Mouse (Mus musculus) liver, postnatal 0 days (tissue): ENCODE measurements around the gene Cyp1a1. TPM values are rescaled to one million over a fixed set of nuclear protein-coding genes. Genes with fewer than 3 reads are reported as not detected.

ENCODE experiments used
- ATAC-seq: fragments of 200-750 bp; cut with Nextera tagmentation; 2 replicates; pipeline ENCODE4 v1.8.0; 2017; ENCODE audit warnings: mild to moderate bottlenecking, moderate library complexity
- DNase-seq: peaks from one replicate; pipeline ENCODE4 v3.0.0-alpha.2; 2016
- H3K27ac ChIP-seq: fragments of 300-500 bp; sonication (generic); 2 replicates; pipeline ENCODE4 v1.5.1; 2014; ENCODE audit warnings: antibody characterized with exemption, moderate library complexity, mild to moderate bottlenecking, low read depth
- H3K27me3 ChIP-seq: fragments of 300-500 bp; sonication (generic); 2 replicates; pipeline ENCODE4 v1.6.1; 2014; ENCODE audit warnings: low read length, control low read depth, mixed read lengths; ENCODE audit not compliant: insufficient read depth
- H3K36me3 ChIP-seq: fragments of 300-500 bp; sonication (generic); replicated peaks from 2 replicates; pipeline ENCODE4 v1.6.1; 2014; ENCODE audit warnings: mild to moderate bottlenecking, control low read depth, low read length, moderate library complexity, mixed read lengths; ENCODE audit not compliant: insufficient read depth
- H3K4me1 ChIP-seq: fragments of 300-500 bp; sonication (generic); 2 replicates; pipeline ENCODE4 v1.6.1; 2014; ENCODE audit warnings: antibody characterized with exemption, mild to moderate bottlenecking, control low read depth; ENCODE audit not compliant: insufficient read depth
- H3K4me2 ChIP-seq: fragments of 300-500 bp; sonication (generic); 2 replicates; pipeline ENCODE4 v1.6.1; 2014; ENCODE audit warnings: low read depth, mild to moderate bottlenecking, low read length, moderate library complexity, mixed read lengths
- H3K4me3 ChIP-seq: fragments of 300-500 bp; sonication (generic); 2 replicates; pipeline ENCODE4 v1.5.1; 2014; ENCODE audit warnings: low read depth, low read length
- H3K9ac ChIP-seq: fragments of 300-500 bp; sonication (generic); replicated peaks from 2 replicates; pipeline ENCODE4 v1.6.1; 2014; ENCODE audit warnings: mild to moderate bottlenecking, moderate library complexity
- H3K9me3 ChIP-seq: fragments of 300-500 bp; sonication (generic); 2 replicates; pipeline ENCODE4 v1.6.1; 2016; ENCODE audit warnings: mild to moderate bottlenecking, control low read depth, low read length, mixed read lengths
- CTCF ChIP-seq: sonication (generic); IDR thresholded peaks from 2 replicates; pipeline ENCODE4 v1.5.1; 2016; ENCODE audit warnings: antibody characterized with exemption, low read depth
- EP300 ChIP-seq: IDR thresholded peaks from 2 replicates; pipeline ENCODE4 v1.6.1; 2016; ENCODE audit warnings: antibody characterized with exemption, low read depth, mild to moderate bottlenecking
- WGBS: fragments of 180-500 bp; shearing (Covaris S2); extraction: QIAGEN DNeasy Blood & Tissue Kit; methylation state at CpG from one replicate; pipeline ENCODE4 v1.1.7; 2014; ENCODE audit not compliant: insufficient replicate concordance; 5-methylcytosine and 5-hydroxymethylcytosine counted together
- polyA plus RNA-seq: library from polyadenylated mRNA; unstranded; fragments of >200 nt; fragmentation: Nextera tagmentation; extraction: Ambion mirVana; gene quantifications from 2 replicates; pipeline ENCODE4 v1.2.1, GENCODE M21; 2015

The Cyp1a1 gene
- polyA plus RNA-seq, 1 experiment from 2014 or later, result 2.2 TPM

GRCm38 (mm10) chr9:57653283-57653682 is 34.4 kb upstream of the Cyp1a1 start, which contains the start of gene Csk:
Csk (minus strand) TSS chr9:57653631.
- DNase-seq (no peak), ATAC-seq (no peak)
- no peak for TF ChIP-seq EP300
- no peak for TF ChIP-seq CTCF
- no peak within 1 kb of the TSS for H3K9ac ChIP-seq
- H3K36me3 ChIP-seq, result no peaks in the 10 kb centered on the region
- H3K4me2 ChIP-seq, result no peak within 1 kb of the TSS
- H3K4me3 ChIP-seq, result no peak within 1 kb of the TSS
- H3K27ac ChIP-seq, result peak within 1 kb of the TSS; percentile 64; the same call in 1 of the 2 replicates
- 69% methylated on average over 5 of the region's 5 CpGs for whole genome bisulfite sequencing
- H3K9me3 ChIP-seq, result no peaks in the 10 kb centered on the region
- H3K4me1 ChIP-seq, result peaks cover 24% of the 10 kb centered on the region
- H3K27me3 ChIP-seq, result no peaks in the 10 kb centered on the region

DNA sequence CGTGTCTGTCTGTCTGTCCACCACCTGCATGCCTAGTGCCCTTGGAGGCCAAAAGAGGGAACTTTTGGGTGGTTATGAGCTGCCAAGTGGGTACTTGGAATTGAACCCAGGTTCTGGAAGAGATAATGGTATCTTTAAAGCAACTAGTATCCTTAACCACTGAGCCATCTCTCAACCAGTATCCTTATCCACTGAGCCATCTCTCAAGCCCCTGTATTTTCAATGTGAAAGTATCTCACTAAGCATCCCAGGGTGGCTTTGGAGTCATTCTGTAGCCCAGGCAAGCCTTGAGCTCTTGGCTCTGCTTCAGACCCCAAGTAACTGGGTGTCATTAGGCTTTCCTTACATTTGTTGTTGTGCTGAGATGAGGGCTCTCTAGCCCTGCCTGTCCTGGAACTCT is 32.8 kb upstream of the Cyp1a1 start:
- H3K36me3 ChIP-seq, result no peaks in the 10 kb centered on the region
- no peaks in the 10 kb centered on the region for H3K27me3 ChIP-seq
- no peak overlapping the region for H3K4me2 ChIP-seq
- DNase-seq (no peak), ATAC-seq (no peak)
- H3K4me1 ChIP-seq, result peaks cover 19% of the 10 kb centered on the region
- WGBS, result 88% methylated on average over 1 of the region's 1 CpGs
- no peak overlapping the region for H3K4me3 ChIP-seq
- H3K27ac ChIP-seq, result no peak overlapping the region
- no peaks in the 10 kb centered on the region for H3K9me3 ChIP-seq
- no peak overlapping the region for H3K9ac ChIP-seq
- TF ChIP-seq EP300, result no peak

- WGBS, result 4% methylated on average over 11 of the region's 11 CpGs
Measured at GRCm38 (mm10) chr9:57655749-57656148, 32.0 kb upstream of the Cyp1a1 start.

GRCm38 (mm10) chr9:57656631-57657350 is 30.9 kb upstream of the Cyp1a1 start:
- no peak for ATAC-seq
- Histone ChIP-seq H3K4me2 (no peak overlapping the region), H3K27me3 (no peaks in the 10 kb centered on the region), H3K4me3 (no peak overlapping the region), H3K36me3 (no peaks in the 10 kb centered on the region), H3K27ac (no peak overlapping the region), H3K4me1 (peaks cover 7% of the 10 kb centered on the region), H3K9me3 (no peaks in the 10 kb centered on the region), H3K9ac (no peak overlapping the region)
- no peak for TF ChIP-seq CTCF
- no peak for TF ChIP-seq EP300
- 81% methylated on average over 19 of the region's 19 CpGs for WGBS
- no peak for DNase-seq

More at GRCm38 (mm10) chr9:57655749-57656148, 32.0 kb upstream of the Cyp1a1 start:
- peaks cover 14% of the 10 kb centered on the region for H3K4me1 ChIP-seq
- no peaks in the 10 kb centered on the region for H3K27me3 ChIP-seq
- ATAC-seq (peak; percentile 69), DNase-seq (peak; percentile 95)
- peak overlapping the region; percentile 14; the same call in 1 of the 2 replicates for H3K4me2 ChIP-seq
- no peak overlapping the region for H3K27ac ChIP-seq
- no peak overlapping the region for H3K9ac ChIP-seq
- no peak for TF ChIP-seq EP300
- TF ChIP-seq CTCF, result peak; percentile 98
- H3K4me3 ChIP-seq, result no peak overlapping the region
- H3K36me3 ChIP-seq, result no peaks in the 10 kb centered on the region
- H3K9me3 ChIP-seq, result no peaks in the 10 kb centered on the region

GRCm38 (mm10) chr9:57657843-57658242 is 29.9 kb upstream of the Cyp1a1 start:
- WGBS, result 51% methylated on average over 4 of the region's 4 CpGs
- peak; percentile 19; the same call in 1 of the 2 replicates for TF ChIP-seq CTCF
- TF ChIP-seq EP300, result no peak
- no peaks in the 10 kb centered on the region for H3K27me3 ChIP-seq
- no peak for ATAC-seq
- H3K9me3 ChIP-seq, result no peaks in the 10 kb centered on the region
- H3K27ac ChIP-seq, result no peak overlapping the region
- no peak overlapping the region for H3K9ac ChIP-seq
- H3K4me2 ChIP-seq, result no peak overlapping the region
- DNase-seq, result no peak
- peaks cover 7% of the 10 kb centered on the region for H3K4me1 ChIP-seq
- no peak overlapping the region for H3K4me3 ChIP-seq
- no peaks in the 10 kb centered on the region for H3K36me3 ChIP-seq

DNA sequence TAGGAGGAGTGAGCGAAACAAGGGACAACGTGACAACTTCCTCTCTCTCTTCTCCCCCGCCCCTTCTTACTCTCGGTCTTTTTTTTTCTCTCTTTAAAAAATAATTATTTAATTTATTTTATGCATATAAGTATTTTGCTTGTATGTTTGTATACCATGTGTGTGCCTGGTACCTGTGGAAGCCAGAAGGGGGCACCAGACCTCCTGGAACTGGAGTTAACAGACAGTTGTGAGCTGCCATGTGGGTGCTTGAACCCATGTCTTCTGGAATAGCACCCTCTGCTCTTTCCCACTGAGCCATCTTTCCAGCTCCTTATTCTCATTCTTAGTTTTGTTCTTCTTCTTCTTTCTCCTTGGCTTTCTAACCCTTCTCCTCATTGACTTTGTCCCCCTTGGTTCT is 28.8 kb upstream of the Cyp1a1 start:
- DNase-seq, result no peak
- WGBS, result 76% methylated on average over 4 of the region's 4 CpGs

More for the DNA sequence above, 28.8 kb upstream of the Cyp1a1 start:
- Histone ChIP-seq H3K4me1 (peaks cover 7% of the 10 kb centered on the region), H3K4me3 (no peak overlapping the region), H3K4me2 (no peak overlapping the region), H3K9me3 (no peaks in the 10 kb centered on the region), H3K36me3 (no peaks in the 10 kb centered on the region), H3K9ac (no peak overlapping the region), H3K27me3 (no peaks in the 10 kb centered on the region), H3K27ac (no peak overlapping the region)
- peak; percentile 39 for TF ChIP-seq CTCF
- no peak for TF ChIP-seq EP300
- no peak for ATAC-seq
